Mouse (Mus musculus) cerebellum, adult 2 months (tissue): ENCODE measurements around the gene Rasal2. TPM values are rescaled to one million over a fixed set of nuclear protein-coding genes. Genes with fewer than 3 reads are reported as not detected.

Experiments used
- DNase-seq, 2 experiments: peaks; one replicate each; pipeline ENCODE4 v3.0.0; 2021
- H3K27ac ChIP-seq: fragments of 200-500 bp; 2 replicates; pipeline ENCODE4 v1.5.1; 2012; ENCODE audit warnings: low read length, control low read depth, inconsistent platforms; ENCODE audit not compliant: insufficient read depth
- H3K27me3 ChIP-seq: fragments of 200-500 bp; 2 replicates; pipeline ENCODE4 v1.6.1; 2012; ENCODE audit warnings: inconsistent platforms, mild to moderate bottlenecking, low read length, moderate library complexity; ENCODE audit not compliant: control insufficient read depth, insufficient read depth
- H3K4me1 ChIP-seq: fragments of 200-500 bp; 2 replicates; pipeline ENCODE4 v1.6.1; 2011; ENCODE audit warnings: low read length; ENCODE audit not compliant: control insufficient read depth, insufficient read depth
- H3K4me3 ChIP-seq: fragments of 200-500 bp; replicated peaks from 2 replicates; pipeline ENCODE3; 2011; ENCODE audit warnings: mild to moderate bottlenecking, low read depth, low read length, control low read depth; ENCODE audit not compliant: insufficient read depth
- CTCF ChIP-seq: fragments of 200-500 bp; IDR thresholded peaks from 2 replicates; pipeline ENCODE4 v1.5.1; 2011; ENCODE audit warnings: low read depth, mild to moderate bottlenecking, control low read depth, low read length, moderate library complexity, borderline replicate concordance; ENCODE audit not compliant: insufficient read depth
- POLR2A ChIP-seq: fragments of 200-500 bp; IDR thresholded peaks from 2 replicates; pipeline ENCODE4 v1.6.1; 2011; ENCODE audit warnings: low read length, control low read depth, borderline replicate concordance; ENCODE audit not compliant: insufficient read depth
- WGBS: fragments of 180-500 bp; shearing (Covaris S2); methylation state at CpG from one replicate; pipeline ENCODE4 v1.1.7; 2018; 5-methylcytosine and 5-hydroxymethylcytosine counted together
- polyA plus RNA-seq: library from polyadenylated mRNA; depleted of rRNA; stranded (reverse); fragments of >200 nt; gene quantifications from 2 replicates; pipeline ENCODE4 v1.2.3, GENCODE M21; 2012

Gene Rasal2
- polyA plus RNA-seq, 1 experiment = 14.6 TPM

DNA sequence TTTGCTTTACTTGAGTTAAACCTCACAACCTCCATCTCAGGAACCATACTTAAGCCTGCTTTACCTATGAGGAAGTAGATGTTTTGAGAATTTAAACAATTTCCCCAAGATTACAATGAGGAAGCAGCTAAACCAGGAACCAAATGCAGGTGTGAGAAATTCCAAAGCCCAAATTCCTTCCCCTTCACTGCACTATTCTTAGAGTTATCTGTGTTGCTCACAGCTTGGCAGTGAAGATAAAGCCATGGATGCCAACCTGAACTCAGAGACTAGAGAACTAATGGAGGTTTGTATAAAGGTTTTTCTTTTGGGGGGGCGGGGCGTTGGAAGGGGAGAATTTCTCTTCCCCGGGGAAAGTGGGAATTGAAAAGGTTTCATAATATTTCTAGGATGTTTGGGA is 39.9 kb upstream of the Rasal2 start:
- no peak for DNase-seq
- Histone ChIP-seq H3K27ac (no peak overlapping the region), H3K27me3 (no peaks in the 10 kb centered on the region), H3K4me3 (no peak overlapping the region), H3K4me1 (no peaks in the 10 kb centered on the region)
- WGBS = 87% methylated on average over 3 of the region's 3 CpGs
- TF ChIP-seq CTCF = no peak
- TF ChIP-seq POLR2A = no peak

GRCm38 (mm10) chr1:157449981-157450636 is 37.7 kb upstream of the Rasal2 start:
- no peaks in the 10 kb centered on the region for H3K4me1 ChIP-seq
- no peaks in the 10 kb centered on the region for H3K27me3 ChIP-seq
- no peak overlapping the region for H3K27ac ChIP-seq
- TF ChIP-seq POLR2A = no peak
- TF ChIP-seq CTCF = no peak
- no peak overlapping the region for H3K4me3 ChIP-seq
- WGBS = 24% methylated on average over 21 of the region's 21 CpGs
- no peak for DNase-seq

- Histone ChIP-seq H3K27ac (no peak overlapping the region), H3K27me3 (no peaks in the 10 kb centered on the region), H3K4me3 (no peak overlapping the region), H3K4me1 (no peaks in the 10 kb centered on the region)
- DNase-seq = no peak
- 28% methylated on average over 10 of the region's 10 CpGs for WGBS
- TF ChIP-seq POLR2A (no peak), CTCF (no peak)
These were observed 37.1 kb upstream of the Rasal2 start for GRCm38 (mm10) chr1:157449532-157449931.

DNA sequence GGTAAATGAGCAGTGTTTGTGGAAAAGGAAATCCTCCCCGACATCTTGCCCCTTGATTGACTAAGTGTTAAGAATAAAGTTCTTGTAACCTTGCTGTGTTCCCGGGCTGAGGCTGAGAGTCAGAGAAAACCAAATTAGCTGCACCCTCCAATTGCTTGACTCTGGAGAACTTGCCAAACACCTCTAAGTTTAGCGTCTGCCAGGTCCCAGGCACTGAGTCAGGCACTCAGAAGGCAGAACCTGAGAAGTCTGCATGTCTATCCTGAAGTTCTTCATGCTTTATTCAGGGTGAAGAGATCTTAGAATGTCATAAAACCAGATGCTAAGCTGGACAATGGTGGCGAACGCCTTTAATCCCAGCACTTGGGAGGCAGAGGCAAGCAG is 36.4 kb upstream of the Rasal2 start:
- TF ChIP-seq POLR2A (no peak), CTCF (no peak)
- Histone ChIP-seq H3K4me1 (no peaks in the 10 kb centered on the region), H3K4me3 (no peak overlapping the region), H3K27me3 (no peaks in the 10 kb centered on the region), H3K27ac (no peak overlapping the region)
- DNase-seq = no peak
- 85% methylated on average over 5 of the region's 5 CpGs for WGBS

DNA sequence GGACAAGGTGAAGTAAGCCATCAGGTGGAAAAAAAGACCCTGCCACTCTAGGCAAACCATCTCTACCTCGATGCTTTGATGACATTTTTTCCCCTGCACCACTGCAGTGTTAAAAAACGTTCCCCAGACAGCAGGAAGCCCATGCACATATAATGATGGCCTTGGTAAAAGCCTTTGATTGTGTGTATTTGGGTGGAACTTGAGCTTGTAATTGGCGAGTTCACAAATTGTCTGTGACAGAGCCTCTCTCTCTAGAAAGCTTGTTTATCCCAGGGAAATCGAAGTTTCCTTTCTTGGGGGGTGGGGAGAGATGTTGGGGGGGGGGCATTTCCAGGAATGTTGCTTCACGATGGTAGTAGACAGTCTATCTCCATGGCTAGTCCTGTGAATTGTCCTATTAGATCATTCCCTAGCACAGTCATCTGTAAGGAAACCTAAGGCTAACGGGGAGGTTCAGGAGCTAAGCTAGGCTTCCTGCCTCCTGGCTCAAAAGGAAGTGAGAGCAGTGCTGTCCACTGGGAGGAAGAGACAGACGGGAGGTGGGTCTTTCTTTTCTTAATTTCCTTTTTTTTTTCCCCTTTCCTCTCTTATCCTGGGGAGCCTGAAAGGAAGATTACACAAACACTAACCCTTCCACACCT is 35.9 kb upstream of the Rasal2 start:
- no peak for DNase-seq
- WGBS = 49% methylated on average over 7 of the region's 7 CpGs
- TF ChIP-seq CTCF (no peak), POLR2A (no peak)
- Histone ChIP-seq H3K27me3 (no peaks in the 10 kb centered on the region), H3K27ac (no peak overlapping the region), H3K4me3 (no peak overlapping the region), H3K4me1 (no peaks in the 10 kb centered on the region)

DNA sequence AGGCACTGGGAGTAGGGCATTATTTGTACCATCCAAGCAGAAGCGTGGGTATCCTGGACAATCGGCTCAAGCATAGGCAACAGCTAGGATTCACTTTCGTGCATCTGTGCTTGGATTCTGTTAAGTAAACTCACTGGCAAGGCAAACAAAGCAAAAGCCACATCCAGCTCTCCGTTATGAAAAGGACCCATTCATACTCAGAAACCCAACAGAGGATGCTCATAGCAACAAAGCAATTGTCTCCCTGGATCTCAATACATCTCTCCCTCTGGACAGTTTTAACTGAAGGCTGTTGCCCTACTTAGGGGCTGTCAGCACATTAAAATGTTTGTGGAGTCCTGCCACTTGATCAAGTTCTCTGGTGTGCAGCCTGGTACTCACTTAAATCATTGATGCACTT is 34.7 kb upstream of the Rasal2 start:
- TF ChIP-seq CTCF (no peak), POLR2A (no peak)
- Histone ChIP-seq H3K4me1 (no peaks in the 10 kb centered on the region), H3K4me3 (no peak overlapping the region), H3K27me3 (no peaks in the 10 kb centered on the region), H3K27ac (no peak overlapping the region)
- WGBS = 58% methylated on average over 4 of the region's 4 CpGs
- DNase-seq = peak in 1 of 2 experiments; percentile 17

DNA sequence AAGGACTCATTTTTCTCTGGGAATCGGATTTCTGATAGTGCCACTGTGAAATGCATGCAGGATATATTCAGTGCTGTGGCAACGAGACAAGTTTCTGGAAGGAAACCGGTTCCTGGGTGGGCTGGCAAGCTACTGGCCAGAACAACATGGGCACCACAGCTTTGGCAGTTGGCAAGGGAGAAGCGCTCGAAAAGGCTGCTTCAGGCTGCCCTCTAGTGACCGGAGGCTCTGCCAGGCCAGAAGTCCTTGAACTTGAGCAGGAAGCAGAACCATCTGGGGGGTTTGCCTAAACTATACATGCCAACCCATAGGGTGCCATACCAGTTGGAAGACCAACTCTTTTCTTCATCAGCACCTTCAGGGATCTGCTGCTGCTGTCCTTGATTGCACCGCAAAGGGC is 33.9 kb upstream of the Rasal2 start:
- 15% methylated on average over 7 of the region's 7 CpGs for WGBS

GRCm38 (mm10) chr1:157445398-157445910 is 33.1 kb upstream of the Rasal2 start:
- Histone ChIP-seq H3K27me3 (no peaks in the 10 kb centered on the region), H3K27ac (no peak overlapping the region), H3K4me1 (no peaks in the 10 kb centered on the region), H3K4me3 (no peak overlapping the region)
- TF ChIP-seq POLR2A (no peak), CTCF (no peak)
- DNase-seq = no peak
- 94% methylated on average over 6 of the region's 6 CpGs for WGBS

More for the DNA sequence above, 33.9 kb upstream of the Rasal2 start:
- Histone ChIP-seq H3K27ac (no peak overlapping the region), H3K4me1 (no peaks in the 10 kb centered on the region), H3K27me3 (no peaks in the 10 kb centered on the region), H3K4me3 (no peak overlapping the region)
- TF ChIP-seq POLR2A (no peak), CTCF (peak; percentile 69; the same call in 1 of the 2 replicates)
- DNase-seq = peak; percentile 68
